Mouse (Mus musculus) myocyte (in vitro differentiated cells): ENCODE measurements around the gene Pmf1.

ENCODE experiments used
- MAX ChIP-seq: IDR thresholded peaks from one replicate; pipeline ENCODE4 v1.6.1; 2011; ENCODE audit warnings: low read depth, mild to moderate bottlenecking, control low read depth
- MYOG ChIP-seq, 3 experiments: IDR thresholded peaks; one replicate each; pipeline ENCODE4 v1.6.1; 2011; ENCODE audit warnings: control low read depth in 2 of 3, low read depth in 2 of 3, mild to moderate bottlenecking in 2 of 3; ENCODE audit not compliant: insufficient read length in 2 of 3, control insufficient read depth in 1 of 3, insufficient read depth in 1 of 3
- POLR2AphosphoS2 ChIP-seq: IDR thresholded peaks from one replicate; pipeline ENCODE4 v1.6.1; 2011; ENCODE audit warnings: low read depth, control low read depth; ENCODE audit not compliant: insufficient read length
- USF1 ChIP-seq: IDR thresholded peaks from one replicate; pipeline ENCODE4 v1.6.1; 2011; ENCODE audit warnings: low read depth, mild to moderate bottlenecking, control low read depth, moderate library complexity

GRCm38 (mm10) chr3:88352907-88353306, 57.2 kb downstream of the Pmf1 start:
- TF ChIP-seq POLR2AphosphoS2: no peak
- no peak for TF ChIP-seq MYOG (IDR thresholded peaks at IDR 0.05; ENCODE audit: control insufficient read depth in 1 of 3, insufficient read depth in 1 of 3, insufficient read length in 2 of 3, low read depth in 2 of 3)
- TF ChIP-seq USF1: no peak
- no peak for TF ChIP-seq MAX
